Mouse (Mus musculus) liver, postnatal 0 days (tissue): ENCODE results near the gene Fam57a.

Experiments
- CTCF ChIP-seq: sonication (generic); IDR thresholded peaks from 2 replicates; pipeline ENCODE4 v1.5.1; 2016; ENCODE audit warnings: antibody characterized with exemption, low read depth
- EP300 ChIP-seq: IDR thresholded peaks from 2 replicates; pipeline ENCODE4 v1.6.1; 2016; ENCODE audit warnings: antibody characterized with exemption, low read depth, mild to moderate bottlenecking

DNA sequence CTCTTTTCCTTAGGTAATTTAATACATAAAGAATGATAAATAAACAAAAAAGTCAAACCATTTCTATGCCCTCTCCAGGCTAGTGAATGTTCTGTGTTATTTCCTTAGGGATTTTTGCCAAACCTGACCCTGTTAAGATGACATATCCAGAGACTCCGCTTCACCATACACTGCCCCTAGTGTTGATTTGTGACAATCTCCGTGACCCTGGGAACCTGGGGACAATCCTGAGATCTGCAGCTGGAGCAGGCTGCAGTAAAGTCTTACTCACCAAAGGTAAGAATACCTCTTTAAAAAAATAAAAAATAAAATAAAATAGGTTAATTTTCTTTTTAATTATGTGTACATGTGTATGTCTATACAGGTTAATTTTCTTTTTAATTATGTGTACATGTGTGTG, 67.8 kb downstream of the Fam57a start:
- no peak for TF ChIP-seq CTCF
- TF ChIP-seq EP300 = no peak
